Mouse (Mus musculus) adrenal gland, postnatal 25 days (tissue): ENCODE measurements at regions not wholly inside any gene's neighbourhood (a gene's known extent, or its start where the extent isn't known, plus 50 kb on each side); places are given as distances from the start of the nearest gene placed in this dataset.
A peak's percentile ranks its signal among the peaks of the same experiment; 100 is the strongest.

Experiments
- DNase-seq: peaks from one replicate; pipeline ENCODE4 v3.0.0; 2021; ENCODE audit warnings: mixed read lengths

DNA sequence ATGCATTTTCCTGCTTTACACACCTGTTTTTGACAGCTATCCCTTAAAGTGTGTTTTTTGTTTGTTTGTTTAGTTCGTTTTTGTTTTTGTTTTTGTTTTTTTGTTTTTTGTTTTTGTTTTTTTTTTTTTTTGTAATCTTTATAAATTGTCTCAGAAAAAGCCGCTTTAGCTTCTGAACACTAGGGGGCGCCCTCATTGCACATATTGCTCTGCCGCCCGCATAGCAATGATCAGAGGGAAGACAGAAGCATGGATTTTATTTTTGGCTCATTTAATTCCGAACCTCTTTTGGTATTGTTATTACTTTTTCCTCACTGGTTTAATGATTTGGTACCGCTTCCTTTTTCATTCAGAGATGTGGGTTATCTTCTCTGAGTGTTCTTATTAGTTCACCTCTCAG, 569.9 kb upstream of the Gm10800 start:
- peak; percentile 44 for DNase-seq
